Mouse (Mus musculus) ovary, adult 2 months (tissue): ENCODE measurements around the gene Rad51ap2. TPM values are rescaled to one million over a fixed set of nuclear protein-coding genes. Genes with fewer than 3 reads are reported as not detected.

Experiments
- polyA plus RNA-seq: library from polyadenylated mRNA; depleted of rRNA; stranded (reverse); fragments of >200 nt; gene quantifications from 2 replicates; pipeline ENCODE4 v1.2.3, GENCODE M21; 2012; rRNA removed

Gene Rad51ap2
- polyA plus RNA-seq = not detected in 2 replicates

DNA sequence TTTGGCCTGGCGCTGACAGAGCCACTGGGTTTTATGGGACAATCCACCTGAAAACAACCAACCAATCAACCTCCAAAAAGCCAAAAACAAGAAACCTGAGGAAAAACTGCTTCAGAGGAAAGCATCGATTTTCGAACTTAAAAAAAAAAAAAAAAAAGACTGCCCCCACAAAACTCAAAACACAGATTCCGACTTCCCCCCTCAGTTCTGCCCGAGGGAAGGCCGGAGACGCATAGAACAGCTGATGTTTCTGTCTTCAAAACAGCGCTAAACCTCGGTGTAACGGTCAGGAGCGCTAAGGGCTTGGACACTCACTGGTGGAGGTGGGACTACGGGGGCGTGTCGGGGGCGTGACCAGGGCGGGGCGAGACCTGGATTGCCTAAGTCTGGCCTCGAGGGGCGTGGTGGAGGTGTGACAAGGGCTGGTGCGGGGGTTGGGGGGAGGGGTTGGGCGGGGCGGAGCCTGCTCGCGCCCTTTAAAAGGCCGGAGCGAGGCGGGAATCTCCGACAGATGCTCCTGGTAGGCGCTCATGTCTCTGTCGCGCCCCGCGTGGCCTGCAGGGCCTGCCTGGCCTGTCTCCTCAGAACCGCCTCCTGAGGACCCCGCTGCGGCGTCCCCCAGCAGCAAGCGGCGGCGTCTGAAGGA, at the start of gene Rad51ap2:
Gene Rad51ap2, plus strand, starts transcription at position 531 of the 646 bp plus-strand sequence.

DNA sequence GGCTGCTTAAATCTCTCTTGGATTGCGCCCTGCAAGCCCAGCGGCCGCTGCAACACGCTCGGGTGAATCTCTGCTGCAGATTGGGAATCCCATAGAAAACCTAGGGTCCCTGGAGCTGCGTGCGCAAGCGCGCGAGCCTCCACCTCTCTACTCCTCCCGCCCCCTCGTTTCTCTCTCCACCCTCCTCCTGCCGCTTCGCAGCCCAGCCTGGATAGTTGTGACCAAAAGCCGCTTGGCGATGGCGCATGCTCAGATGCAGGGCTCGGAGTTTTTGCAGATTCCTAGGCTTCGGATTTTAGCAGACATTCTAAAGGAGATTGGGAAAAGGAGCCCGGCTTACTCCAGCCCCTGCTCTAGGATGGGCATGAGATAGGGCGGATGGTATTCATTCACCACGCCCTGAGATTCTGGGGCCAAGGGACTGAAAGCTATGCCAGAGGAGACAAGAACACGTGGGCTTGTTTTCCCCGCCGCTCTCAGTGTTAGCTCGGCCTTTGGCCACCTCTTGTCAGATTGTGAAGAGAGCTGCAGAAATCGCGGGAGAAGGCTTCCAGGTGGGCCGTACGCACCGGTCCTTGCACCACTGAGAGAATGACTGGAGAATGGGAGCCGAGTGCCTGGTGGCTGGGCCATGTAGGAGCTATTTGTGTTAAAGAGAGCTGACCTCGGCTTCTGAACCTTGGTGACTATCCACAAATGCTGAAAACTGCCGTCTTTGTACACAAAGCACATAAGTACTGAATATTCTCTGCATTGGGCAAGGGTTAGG, 19.2 kb upstream of the Rad51ap2 start, which contains the start of gene Vsnl1:
Gene Vsnl1, minus strand, starts transcription at position 117 of the 769 bp plus-strand sequence.

Other genes starting within 250 kb of the Rad51ap2 start
- gene Msgn1, start 247.1 kb upstream of the Rad51ap2 start, polyA plus RNA-seq = 0.29 TPM in 1 of 2 replicates, not detected in the other
- 0.20 and 0.35 TPM in 2 replicates for gene Gen1, start 190.3 kb upstream of the Rad51ap2 start, polyA plus RNA-seq
- gene Smc6, start 190.2 kb upstream of the Rad51ap2 start, polyA plus RNA-seq = 2.7 and 5.0 TPM in 2 replicates
- gene Vsnl1, start 19.5 kb upstream of the Rad51ap2 start, polyA plus RNA-seq = not detected in 2 replicates